10 mouse cellular contexts compared by ENCODE assay signal in the genomic region with DNA sequence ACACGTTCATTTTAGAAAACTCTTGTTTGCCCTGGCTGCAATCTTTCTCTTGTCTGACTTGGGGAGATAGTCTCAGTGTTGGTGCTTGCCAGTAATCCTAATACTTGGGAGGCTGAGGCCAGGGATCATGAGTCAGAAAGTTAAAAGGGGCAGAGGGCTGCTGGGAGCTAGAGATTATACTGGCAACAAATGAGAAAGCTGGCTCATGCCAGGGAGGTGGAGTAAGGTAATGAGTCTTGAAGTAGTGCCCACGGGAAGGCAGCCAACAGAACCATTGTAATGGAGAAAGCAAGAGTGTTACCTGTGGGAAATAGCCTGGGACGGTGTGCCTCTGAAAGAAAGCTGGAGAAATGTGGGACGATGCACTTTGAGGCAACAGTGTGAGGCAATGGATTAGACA. TPM values are rescaled to one million over a fixed set of nuclear protein-coding genes. Genes with fewer than 3 reads are reported as not detected.
A peak's percentile ranks its signal among the peaks of the same experiment; 100 is the strongest.
DNase-seq lines count a peak whose midpoint lies in the region; ATAC-seq and TF ChIP-seq lines count a peak whose summit lies in the region.
"Had no signal": no experiment of that assay in that cellular context is flagged by ENCODE, and none has a peak within 500 bp of the region (broad histone marks: within the 10 kb centered on the region; RNA-seq: fewer than 3 reads in every experiment).

No protein-coding gene starts in this region.

- no peak for TF ChIP-seq EP300 in stomach, postnatal 0 days (optimal IDR thresholded peaks at IDR 0.05)

- TF ChIP-seq POLR2A in limb, embryonic 14.5 days (IDR thresholded peaks at IDR 0.05; ENCODE audit: borderline replicate concordance, extremely low read depth, insufficient read depth, insufficient read length), result no peak

- no peak overlapping the region for H3K9ac ChIP-seq in midbrain, postnatal 0 days (replicated peaks; ENCODE audit: low read length, poor library complexity, severe bottlenecking)
- no peak overlapping the region for H3K9ac ChIP-seq in limb, embryonic 14.5 days (ENCODE audit: low read depth, low read length, severe bottlenecking)
- no peak overlapping the region for H3K9ac ChIP-seq in stomach, postnatal 0 days (ENCODE audit: low read length)

- H3K9me3 ChIP-seq in midbrain, postnatal 0 days (ENCODE audit: low read length), result no peaks in the 10 kb centered on the region
- H3K9me3 ChIP-seq in midbrain, embryonic 10.5 days (replicated peaks), result no peaks in the 10 kb centered on the region
- H3K9me3 ChIP-seq in limb, embryonic 14.5 days (ENCODE audit: control insufficient read depth, low read length), result no peaks in the 10 kb centered on the region
- no peaks in the 10 kb centered on the region for H3K9me3 ChIP-seq in stomach, postnatal 0 days (ENCODE audit: control insufficient read depth, low read length)

- peak; percentile 18 for DNase-seq in adrenal gland, adult 2 months
- DNase-seq in adrenal gland, adult 18-20 months (ENCODE audit: low spot score in 2 of 2), result no peak
- peak; percentile 48 for DNase-seq in midbrain, postnatal 0 days (ENCODE audit: low spot score)
- DNase-seq in midbrain, embryonic 10.5 days (ENCODE audit: low spot score), result no peak
- DNase-seq in limb, embryonic 14.5 days (ENCODE audit: low spot score), result peak; percentile 33
- peak; percentile 45 for DNase-seq in stomach, postnatal 0 days (ENCODE audit: low spot score)
- DNase-seq in Muller cell, postnatal 12 days (ENCODE audit: inconsistent ontology term), result no peak
- no peak for DNase-seq in thymus, postnatal 14 days
- DNase-seq: cerebellum, postnatal 36 days; gastrocnemius, postnatal 14 days had no signal

- no peaks in the 10 kb centered on the region for H3K36me3 ChIP-seq in midbrain, postnatal 0 days (ENCODE audit: insufficient read depth, low read length)
- peaks cover 31% of the 10 kb centered on the region for H3K36me3 ChIP-seq in midbrain, embryonic 10.5 days
- peaks cover 23% of the 10 kb centered on the region for H3K36me3 ChIP-seq in limb, embryonic 14.5 days (ENCODE audit: control insufficient read depth, insufficient read depth, low read length)
- H3K36me3 ChIP-seq in stomach, postnatal 0 days (ENCODE audit: control insufficient read depth, insufficient read depth, low read length), result no peaks in the 10 kb centered on the region

- no peak overlapping the region for H3K4me2 ChIP-seq in midbrain, postnatal 0 days (ENCODE audit: low read depth, low read length, poor library complexity, severe bottlenecking)
- H3K4me2 ChIP-seq in limb, embryonic 14.5 days (replicated peaks; ENCODE audit: low read depth, low read length, severe bottlenecking), result no peak overlapping the region
- H3K4me2 ChIP-seq in stomach, postnatal 0 days (replicated peaks; ENCODE audit: low read depth), result no peak overlapping the region

- H3K4me1 ChIP-seq in midbrain, postnatal 0 days (ENCODE audit: insufficient read depth, low read length), result no peaks in the 10 kb centered on the region
- H3K4me1 ChIP-seq in midbrain, embryonic 10.5 days, result no peaks in the 10 kb centered on the region
- peaks cover 4% of the 10 kb centered on the region for H3K4me1 ChIP-seq in limb, embryonic 14.5 days (ENCODE audit: control insufficient read depth, insufficient read depth, low read length)
- H3K4me1 ChIP-seq in stomach, postnatal 0 days (replicated peaks; ENCODE audit: control insufficient read depth, insufficient read depth), result no peaks in the 10 kb centered on the region

- no peak for ATAC-seq in midbrain, postnatal 0 days (ENCODE audit: low FRiP score)
- no peak for ATAC-seq in limb, embryonic 14.5 days (ENCODE audit: low FRiP score, low read depth)
- peak; percentile 42; the same call in 1 of the 2 replicates for ATAC-seq in stomach, postnatal 0 days (ENCODE audit: low FRiP score, low TSS enrichment)

- WGBS in midbrain, postnatal 0 days, result 55% methylated on average over 4 of the region's 4 CpGs
- 76% methylated on average over 4 of the region's 4 CpGs for WGBS in midbrain, embryonic 10.5 days
- WGBS in limb, embryonic 14.5 days, result 49% methylated on average over 4 of the region's 4 CpGs
- 30% methylated on average over 4 of the region's 4 CpGs for WGBS in stomach, postnatal 0 days

- no peak for TF ChIP-seq CTCF in midbrain, postnatal 0 days (IDR thresholded peaks at IDR 0.05)
- TF ChIP-seq CTCF in stomach, postnatal 0 days (IDR thresholded peaks at IDR 0.05; ENCODE audit: low read depth), result no peak

- no peak overlapping the region for H3K4me3 ChIP-seq in midbrain, postnatal 0 days (ENCODE audit: low read depth, low read length)
- no peak overlapping the region for H3K4me3 ChIP-seq in midbrain, embryonic 10.5 days
- no peak overlapping the region for H3K4me3 ChIP-seq in limb, embryonic 14.5 days (replicated peaks; ENCODE audit: low read length)
- H3K4me3 ChIP-seq in stomach, postnatal 0 days (ENCODE audit: low read depth, low read length), result no peak overlapping the region

- no peak overlapping the region for H3K27ac ChIP-seq in midbrain, postnatal 0 days (ENCODE audit: low read depth, low read length)
- H3K27ac ChIP-seq in midbrain, embryonic 10.5 days (replicated peaks), result no peak overlapping the region
- H3K27ac ChIP-seq in limb, embryonic 14.5 days (replicated peaks; ENCODE audit: low read depth, low read length), result peak overlapping the region; percentile 6
- H3K27ac ChIP-seq in stomach, postnatal 0 days (replicated peaks), result 0 out of 2 replicates have a peak overlapping the region, but pooled peaks have one; percentile 14

- no peaks in the 10 kb centered on the region for H3K27me3 ChIP-seq in midbrain, postnatal 0 days (ENCODE audit: insufficient read depth, low read length)
- no peaks in the 10 kb centered on the region for H3K27me3 ChIP-seq in midbrain, embryonic 10.5 days (ENCODE audit: low read depth, poor library complexity, severe bottlenecking)
- no peaks in the 10 kb centered on the region for H3K27me3 ChIP-seq in limb, embryonic 14.5 days (ENCODE audit: control insufficient read depth, insufficient read depth, low read length)
- no peaks in the 10 kb centered on the region for H3K27me3 ChIP-seq in stomach, postnatal 0 days (ENCODE audit: control insufficient read depth, insufficient read depth, low read length)

RNA-seq across cellular contexts. Expression of a gene that starts 6.0 kb away (rescaled TPM):
- total RNA-seq in adrenal gland, adult 2 months (2021), result 10 to 100 TPM; 26.8 to 27.4 TPM
- polyA plus RNA-seq in adrenal gland, adult 2 months (2012; rRNA removed), result 130 and 175 TPM in 2 replicates
- 10 to 100 TPM in 1 of 2 experiments, 1 to 10 TPM in 1; 6.9 to 17.4 TPM for total RNA-seq in adrenal gland, adult 18-20 months (2021)
- total RNA-seq in midbrain, postnatal 0 days (2014; rRNA removed), result 37.0 and 49.6 TPM in 2 replicates
- polyA plus RNA-seq in midbrain, postnatal 0 days (2015; fragmentation: Nextera tagmentation; extraction: Ambion mirVana), result 20.8 and 21.9 TPM in 2 replicates
- 13.9 and 16.8 TPM in 2 replicates for polyA plus RNA-seq in midbrain, embryonic 10.5 days (2016; fragmentation: Nextera tagmentation; extraction: Ambion mirVana)
- 4.6 and 28.3 TPM in 2 replicates for polyA plus RNA-seq in limb, embryonic 14.5 days (2012; rRNA removed)
- polyA plus RNA-seq in limb, embryonic 14.5 days (2014; fragmentation: Nextera tagmentation; extraction: Ambion mirVana), result 12.7 and 14.4 TPM in 2 replicates
- polyA plus RNA-seq in stomach, postnatal 0 days (2015; fragmentation: Nextera tagmentation; extraction: Ambion mirVana), result 14.3 and 14.8 TPM in 2 replicates

RNA-seq across cellular contexts. Expression of a gene that starts 23.0 kb away (rescaled TPM):
- 10 to 100 TPM; 67.6 to 81.4 TPM for total RNA-seq in adrenal gland, adult 2 months (2021)
- 8.0 and 9.2 TPM in 2 replicates for polyA plus RNA-seq in adrenal gland, adult 2 months (2012; rRNA removed)
- total RNA-seq in adrenal gland, adult 18-20 months (2021), result 10 to 100 TPM; 60.2 to 81.3 TPM
- 29.6 and 61.6 TPM in 2 replicates for total RNA-seq in midbrain, postnatal 0 days (2014; rRNA removed)
- 71.6 and 73.4 TPM in 2 replicates for polyA plus RNA-seq in midbrain, postnatal 0 days (2015; fragmentation: Nextera tagmentation; extraction: Ambion mirVana)
- 66.7 and 67.4 TPM in 2 replicates for polyA plus RNA-seq in midbrain, embryonic 10.5 days (2016; fragmentation: Nextera tagmentation; extraction: Ambion mirVana)
- polyA plus RNA-seq in limb, embryonic 14.5 days (2012; rRNA removed), result 21.1 and 24.0 TPM in 2 replicates
- 57.6 and 61.4 TPM in 2 replicates for polyA plus RNA-seq in limb, embryonic 14.5 days (2014; fragmentation: Nextera tagmentation; extraction: Ambion mirVana)
- polyA plus RNA-seq in stomach, postnatal 0 days (2015; fragmentation: Nextera tagmentation; extraction: Ambion mirVana), result 47.0 and 48.9 TPM in 2 replicates

RNA-seq across cellular contexts. Expression of a gene that starts 39.2 kb away (rescaled TPM):
- total RNA-seq in adrenal gland, adult 2 months (2021), result 1 to 10 TPM; 5.6 to 7.8 TPM
- 3.1 and 3.4 TPM in 2 replicates for polyA plus RNA-seq in adrenal gland, adult 2 months (2012; rRNA removed)
- total RNA-seq in adrenal gland, adult 18-20 months (2021), result 1 to 10 TPM; 3.9 to 4.7 TPM
- 10.1 and 10.8 TPM in 2 replicates for total RNA-seq in midbrain, postnatal 0 days (2014; rRNA removed)
- 2.0 and 3.0 TPM in 2 replicates for polyA plus RNA-seq in midbrain, postnatal 0 days (2015; fragmentation: Nextera tagmentation; extraction: Ambion mirVana)
- 7.5 and 7.7 TPM in 2 replicates for polyA plus RNA-seq in midbrain, embryonic 10.5 days (2016; fragmentation: Nextera tagmentation; extraction: Ambion mirVana)
- polyA plus RNA-seq in limb, embryonic 14.5 days (2012; rRNA removed), result 9.8 and 11.4 TPM in 2 replicates
- polyA plus RNA-seq in limb, embryonic 14.5 days (2014; fragmentation: Nextera tagmentation; extraction: Ambion mirVana), result 5.0 and 6.1 TPM in 2 replicates
- 0.61 and 0.97 TPM in 2 replicates for polyA plus RNA-seq in stomach, postnatal 0 days (2015; fragmentation: Nextera tagmentation; extraction: Ambion mirVana)

Comparison
In these comparisons a context has a peak if more than half of its experiments do, and no peak if none do; other contexts are left out.
1. DNase-seq: peak in adrenal gland, adult 2 months (single experiment), midbrain, postnatal 0 days (single experiment), limb, embryonic 14.5 days (single experiment) and stomach, postnatal 0 days (single experiment); none in adrenal gland, adult 18-20 months (0 of 2), midbrain, embryonic 10.5 days (single experiment), Muller cell, postnatal 12 days (single experiment) and thymus, postnatal 14 days (single experiment).
2. H3K27ac ChIP-seq: peak in limb, embryonic 14.5 days (single experiment) and stomach, postnatal 0 days (single experiment); none in midbrain, postnatal 0 days (single experiment) and midbrain, embryonic 10.5 days (single experiment).